Mouse (Mus musculus): ENCODE measurements around the gene Cdipt.

Gene Cdipt

DNA sequence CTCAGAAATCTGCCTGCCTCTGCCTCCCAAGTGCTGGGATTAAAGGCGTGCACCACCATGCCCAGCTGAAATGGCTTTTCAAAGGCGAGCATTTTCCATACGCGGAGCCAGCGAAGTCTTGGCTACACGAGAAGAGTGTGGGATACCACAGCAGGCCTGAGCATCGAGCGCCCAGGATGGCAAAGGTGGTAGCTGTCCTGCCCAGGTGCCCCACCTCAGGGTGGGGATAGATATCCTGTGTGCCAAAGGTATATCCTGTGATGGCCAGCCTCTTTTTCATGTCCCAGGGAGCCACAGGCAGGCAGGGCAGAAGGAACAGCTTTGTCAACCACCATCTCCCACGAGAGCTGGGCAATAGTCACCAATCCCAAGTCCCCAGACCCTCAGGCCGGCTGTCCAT, 37.1 kb downstream of the Cdipt start:
- DNase-seq (ENCODE audit: low spot score): no peak

DNA sequence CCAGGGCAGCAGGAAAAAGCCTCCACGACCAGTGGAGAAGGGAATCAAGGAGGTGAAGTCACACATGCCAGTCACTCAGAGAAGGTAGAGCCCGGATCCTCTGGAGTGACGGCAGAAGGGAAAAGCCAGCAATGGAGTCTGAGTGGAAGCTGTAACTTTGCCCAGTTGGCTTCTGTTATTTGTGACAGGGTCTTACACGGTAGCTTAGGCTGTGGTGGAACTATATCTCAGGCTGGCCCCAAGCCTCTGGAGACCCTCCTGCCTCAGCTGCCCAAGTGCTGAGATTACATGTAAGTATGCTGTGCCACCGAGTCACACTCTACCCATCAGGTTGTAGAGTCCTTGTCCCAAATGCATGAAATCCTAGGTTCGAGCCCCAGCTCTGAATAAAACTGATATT, 37.7 kb downstream of the Cdipt start:
- DNase-seq (ENCODE audit: low spot score): no peak

DNA sequence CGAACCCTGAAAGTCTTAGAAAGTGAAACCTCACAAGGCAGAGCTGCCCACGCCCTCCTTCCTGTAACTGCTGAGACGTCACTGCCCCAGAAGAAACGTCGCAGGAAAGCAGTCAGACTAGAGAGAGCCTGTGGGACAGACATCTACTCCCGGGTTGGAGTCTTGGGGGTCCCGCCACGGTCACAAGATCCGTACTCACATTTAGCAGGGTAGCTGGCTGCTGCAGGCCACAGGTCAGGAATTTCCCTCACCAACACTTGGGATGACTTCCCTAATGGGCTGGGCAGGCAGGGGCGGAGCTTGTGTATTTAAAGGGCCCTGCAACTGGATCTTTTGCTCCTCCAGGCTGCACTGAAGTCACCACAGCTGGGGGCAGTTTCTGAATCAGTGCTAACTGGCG, 38.6 kb downstream of the Cdipt start, which contains the start of gene Mvp:
Gene Mvp, minus strand, starts transcription at position 302 of the 400 bp plus-strand sequence.
- DNase-seq (ENCODE audit: low spot score): no peak

DNA sequence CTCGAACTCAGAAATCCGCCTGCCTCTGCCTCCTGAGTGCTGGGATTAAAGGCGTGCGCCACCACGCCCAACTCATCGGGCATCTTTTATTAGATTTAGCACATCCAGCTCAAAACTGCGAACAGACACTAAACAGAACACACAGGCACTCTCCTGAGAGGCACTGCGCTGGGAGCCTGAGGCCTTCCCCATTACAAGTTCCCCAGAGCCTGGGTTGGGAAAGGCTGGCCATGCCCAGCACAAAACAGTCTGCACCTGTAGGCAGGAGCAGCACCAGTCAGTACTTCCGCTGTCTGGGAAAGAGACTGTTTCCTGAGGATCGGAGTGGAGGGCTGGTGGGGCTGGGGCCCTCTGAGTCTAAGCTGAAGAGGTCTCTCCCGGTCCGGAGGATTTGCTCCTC, 39.3 kb downstream of the Cdipt start:
- DNase-seq (ENCODE audit: low spot score): no peak

DNA sequence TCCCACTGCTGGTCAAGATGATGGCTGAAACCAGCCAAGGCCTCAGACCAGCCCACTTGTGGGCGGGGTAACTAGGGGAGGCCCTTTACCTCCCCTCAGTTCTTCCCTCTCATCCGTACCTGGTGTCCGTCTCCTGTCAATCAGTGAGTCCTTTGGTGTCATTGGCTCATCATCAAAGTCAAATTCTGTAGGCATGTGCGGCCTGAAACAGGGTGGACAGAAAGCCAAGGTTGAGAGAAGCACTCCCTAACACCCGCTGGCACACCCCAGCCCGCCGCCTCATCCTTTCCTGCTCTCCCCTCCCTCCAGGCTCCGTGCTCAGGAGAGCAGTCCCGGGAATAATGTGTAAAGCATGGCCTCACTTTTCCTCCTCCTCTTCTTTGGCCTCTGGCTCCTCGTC, 40.4 kb downstream of the Cdipt start:
- DNase-seq (ENCODE audit: low spot score): no peak

DNA sequence TGATC, 40.6 kb downstream of the Cdipt start, which contains the start of gene Pagr1b:
Gene Pagr1b, minus strand, starts transcription at position 4 of the 5 bp plus-strand sequence.
- DNase-seq (ENCODE audit: low spot score): no peak

DNA sequence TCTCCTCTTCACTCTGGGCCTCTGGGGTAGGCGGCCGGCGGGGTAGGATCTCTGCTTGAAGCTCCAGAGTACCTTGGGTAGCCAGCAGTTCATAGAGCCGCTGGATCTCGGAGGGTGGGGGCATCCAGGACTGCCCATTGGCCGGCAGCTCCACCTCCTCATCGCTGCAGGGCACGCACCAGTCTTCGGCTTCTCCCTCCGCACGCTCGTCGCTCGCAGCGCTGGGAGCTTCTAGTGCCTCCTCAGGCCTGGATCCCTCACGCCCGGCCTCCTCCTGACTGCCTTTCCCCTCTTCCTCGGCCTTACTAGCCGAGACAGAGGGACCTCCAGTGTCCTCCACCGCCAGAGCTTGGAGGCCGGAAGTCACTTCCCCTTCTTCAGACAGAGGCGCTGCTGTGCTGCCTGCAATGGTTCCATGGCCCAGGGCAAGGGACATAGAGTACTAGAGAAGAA, 40.8 kb downstream of the Cdipt start:
- DNase-seq (ENCODE audit: low spot score): no peak

DNA sequence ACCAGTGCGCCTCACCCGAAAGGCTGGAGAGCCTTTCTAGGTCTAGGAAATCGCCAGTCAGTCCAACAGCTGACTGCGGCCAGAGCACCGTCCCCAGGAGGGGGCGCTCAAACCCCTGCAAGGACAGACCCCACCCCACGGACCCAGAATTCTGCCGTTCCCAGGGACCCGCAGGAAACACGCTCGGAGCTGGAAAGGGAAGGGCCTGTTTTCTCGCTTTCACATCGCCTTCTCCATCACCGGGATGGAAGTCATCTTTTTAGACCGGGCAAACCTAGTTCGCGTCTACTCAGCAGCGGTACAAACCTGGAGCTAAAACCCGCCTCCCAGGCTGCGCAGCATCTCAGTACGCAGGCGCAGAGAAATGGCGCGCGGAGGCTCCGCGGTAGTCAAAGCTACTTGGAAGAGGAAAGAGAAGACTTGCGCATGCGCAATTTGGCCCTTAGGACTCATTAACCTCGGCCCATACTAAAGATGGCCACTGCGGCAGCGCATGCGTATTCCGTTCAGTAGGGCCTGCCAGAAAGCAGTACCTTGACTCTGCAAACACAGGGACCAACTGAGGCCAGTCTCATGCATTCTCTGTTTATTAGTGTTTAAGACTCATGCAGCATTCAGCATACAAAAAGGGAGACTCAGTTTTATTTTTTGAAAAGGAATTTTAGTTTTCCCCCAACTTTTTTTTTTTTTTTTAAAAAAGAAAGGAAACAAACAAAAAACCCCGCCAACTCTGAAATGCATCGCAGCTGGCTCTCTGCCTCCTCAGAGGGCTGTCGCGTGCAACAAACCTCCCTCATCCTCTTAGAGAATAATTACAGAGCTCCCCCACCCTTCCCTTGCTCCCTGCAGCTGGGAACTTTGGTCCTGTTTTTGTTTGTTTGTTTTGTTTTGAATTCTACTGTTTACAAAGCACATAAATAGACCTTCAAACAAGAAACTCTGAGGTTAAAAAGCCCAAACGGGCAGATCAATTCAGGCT, 41.5 kb downstream of the Cdipt start, which contains the start of gene Pagr1a:
Gene Pagr1a, minus strand, starts transcription at position 382 of the 979 bp plus-strand sequence.
- DNase-seq (ENCODE audit: low spot score): peak; percentile 89

DNA sequence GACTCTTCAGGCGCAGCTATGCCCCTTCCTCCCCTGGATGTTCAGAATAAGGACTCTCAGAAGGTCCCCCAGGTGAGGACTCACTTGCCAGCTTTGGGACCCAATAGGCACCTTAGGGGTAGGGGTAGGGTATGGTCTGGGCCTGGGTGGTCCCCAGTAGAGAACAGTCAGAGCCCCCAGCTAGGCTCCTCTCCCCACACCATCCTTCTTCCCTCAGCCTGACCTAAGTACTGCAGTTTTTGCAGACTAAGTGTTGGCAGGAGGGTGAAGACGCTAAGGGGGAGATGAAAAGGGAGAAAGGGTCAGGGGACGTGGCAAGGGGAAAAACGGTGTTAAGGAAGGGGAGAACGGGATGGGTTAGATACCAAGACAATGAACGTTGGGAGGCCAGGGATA, 42.2 kb downstream of the Cdipt start:
- no peak for DNase-seq (ENCODE audit: low spot score)

DNA sequence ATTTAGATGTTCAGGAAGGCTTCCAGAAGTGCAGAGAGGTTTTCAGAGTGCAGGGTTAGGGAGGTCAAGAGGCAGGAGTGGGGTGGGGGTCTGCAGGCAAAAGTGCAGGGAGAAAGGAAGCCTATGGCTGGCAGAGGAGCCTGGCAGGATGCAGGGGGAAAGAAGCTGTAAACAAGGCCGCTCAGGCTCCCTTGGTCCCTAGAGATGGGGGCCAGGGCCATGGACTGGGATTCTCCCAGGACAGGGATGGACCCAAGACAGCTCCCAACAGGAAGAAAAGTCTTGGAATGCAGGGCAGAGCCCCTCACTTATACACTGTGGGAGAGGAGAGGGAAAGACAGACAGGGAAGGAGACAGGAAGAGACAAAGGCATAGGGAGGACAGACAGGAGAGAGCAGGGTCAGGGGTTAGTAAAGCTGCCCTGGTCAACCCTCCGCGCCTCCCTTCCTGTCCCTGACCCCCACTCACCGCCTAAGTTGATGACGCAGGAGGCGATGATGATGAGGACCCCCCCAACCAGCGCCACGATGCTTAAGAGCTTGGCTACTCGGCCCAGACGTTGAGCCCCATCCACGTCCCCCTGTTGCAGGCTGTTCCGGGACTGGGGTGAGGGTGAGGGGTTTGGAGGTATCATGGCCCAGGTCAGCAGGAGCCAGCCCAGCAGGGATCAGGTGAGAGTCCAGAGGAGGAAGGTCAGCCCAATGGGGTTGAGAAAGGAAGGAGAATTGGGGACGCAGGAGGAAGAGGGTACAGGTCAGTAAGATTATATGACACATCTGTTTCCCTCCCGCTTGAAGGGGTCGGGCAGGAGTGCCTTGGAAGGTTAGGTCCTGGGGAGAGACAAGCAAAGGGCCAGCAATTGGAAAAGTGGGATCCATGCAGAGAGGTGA, 42.9 kb downstream of the Cdipt start:
- DNase-seq (ENCODE audit: low spot score): no peak

DNA sequence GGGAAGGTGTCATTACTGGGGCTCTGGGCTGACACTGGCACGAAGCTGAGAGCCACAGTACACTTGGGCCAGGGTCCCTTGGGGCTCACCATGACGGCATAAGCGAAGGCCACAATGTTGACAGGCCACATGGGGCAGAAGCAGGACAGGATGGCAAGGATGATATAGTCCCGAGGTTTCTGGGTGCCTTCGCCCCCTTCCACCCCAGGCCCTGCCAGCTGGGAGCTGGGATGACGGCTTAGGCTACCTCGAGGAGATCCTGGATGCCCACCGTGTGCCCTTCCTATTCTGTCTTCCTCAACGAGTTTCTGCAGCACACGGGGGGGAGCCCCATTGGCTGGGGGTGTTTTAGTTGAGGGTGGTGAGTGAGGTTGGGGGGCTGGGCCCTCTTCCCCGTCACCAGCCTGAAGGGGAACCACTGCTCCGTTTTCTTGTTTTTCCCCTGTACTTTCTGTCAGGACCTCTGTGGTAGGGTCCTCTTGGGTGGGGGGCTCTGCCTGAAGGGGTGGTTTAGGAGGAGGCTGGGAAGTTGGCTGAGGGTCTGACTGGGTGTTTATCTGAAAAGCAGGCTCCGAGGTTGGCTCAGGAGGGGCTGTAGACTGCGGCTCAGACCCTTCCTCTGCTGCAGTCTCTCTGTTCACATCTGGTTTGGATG, 43.7 kb downstream of the Cdipt start:
- DNase-seq (ENCODE audit: low spot score): no peak

DNA sequence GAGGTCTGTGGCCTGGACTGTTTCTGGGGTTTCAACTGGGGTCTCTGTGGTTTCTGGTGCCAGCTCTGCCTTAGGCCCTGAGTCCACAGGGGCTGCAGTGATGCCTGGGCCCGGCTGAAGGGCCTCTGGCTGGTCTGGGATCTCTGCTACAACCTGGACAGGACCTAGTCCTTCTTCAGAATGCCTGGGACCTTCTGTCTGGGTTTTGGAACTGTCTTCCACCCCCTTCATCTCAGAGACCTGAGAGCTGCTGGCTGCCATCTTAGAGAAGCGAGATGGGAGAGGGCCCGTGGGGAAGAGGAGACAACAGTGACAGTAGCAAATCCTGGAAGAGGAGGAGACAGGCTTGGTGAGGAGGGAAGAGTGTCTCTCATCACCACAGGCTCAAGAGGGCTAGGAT, 44.3 kb downstream of the Cdipt start:
- DNase-seq (ENCODE audit: low spot score): no peak

DNA sequence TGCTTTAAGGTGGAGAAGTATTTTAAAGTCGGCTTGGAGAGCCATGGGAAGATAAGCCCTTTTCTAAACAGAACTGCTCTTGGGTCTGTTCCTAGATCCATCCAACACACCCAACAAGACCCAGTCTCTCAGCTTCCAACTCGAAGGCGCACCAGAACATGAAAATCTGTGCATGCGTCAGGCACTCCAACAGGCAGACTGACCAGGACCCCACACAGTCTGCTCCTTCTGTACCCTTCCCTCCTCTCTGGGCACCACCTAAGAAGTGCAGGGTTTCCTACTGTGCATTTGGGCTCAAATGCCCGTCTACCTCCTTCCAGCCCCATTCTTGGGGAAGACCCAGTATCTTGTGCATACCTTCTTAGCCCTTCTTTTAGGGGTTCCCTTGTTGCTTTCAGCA, 44.8 kb downstream of the Cdipt start:
- no peak for DNase-seq (ENCODE audit: low spot score)

DNA sequence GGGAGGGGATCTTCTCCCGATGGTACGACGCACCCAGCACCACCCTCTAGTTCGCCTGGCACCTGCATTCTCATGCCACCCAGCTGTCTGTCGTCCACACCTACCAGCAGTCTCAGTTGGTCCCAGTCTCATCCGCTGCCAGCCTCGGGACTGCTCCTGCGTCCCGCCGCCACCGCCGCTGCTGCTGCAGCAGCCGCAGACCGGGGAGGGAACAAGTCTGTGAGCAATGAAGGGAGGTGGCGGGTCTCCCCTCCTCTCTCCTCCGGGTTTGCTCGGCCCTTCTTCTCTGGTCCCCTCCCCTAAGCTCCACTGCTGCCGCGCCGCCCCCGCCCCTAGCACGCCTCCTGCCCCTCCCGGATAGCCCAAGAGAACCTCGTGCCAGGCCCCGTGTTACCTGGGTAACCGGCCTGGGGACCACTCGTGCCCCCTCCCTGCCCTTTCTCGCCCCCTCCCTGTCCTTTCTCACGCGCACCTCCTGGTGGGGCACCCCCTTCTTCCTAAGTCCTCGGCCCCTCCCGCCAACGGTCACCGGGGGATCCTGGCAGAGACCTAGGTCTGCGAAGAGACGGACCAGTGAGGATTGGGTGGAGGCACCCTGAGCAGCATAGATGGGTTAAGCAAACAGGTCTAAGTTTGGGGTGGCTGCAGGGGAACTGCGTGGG, 45.3 kb downstream of the Cdipt start, which contains the start of the genes Gm42742 and Prrt2:
Gene Gm42742, minus strand, starts transcription at position 197 of the 662 bp plus-strand sequence.
Gene Prrt2, minus strand, starts transcription at position 311 of the 662 bp plus-strand sequence.
- no peak for DNase-seq (ENCODE audit: low spot score)

DNA sequence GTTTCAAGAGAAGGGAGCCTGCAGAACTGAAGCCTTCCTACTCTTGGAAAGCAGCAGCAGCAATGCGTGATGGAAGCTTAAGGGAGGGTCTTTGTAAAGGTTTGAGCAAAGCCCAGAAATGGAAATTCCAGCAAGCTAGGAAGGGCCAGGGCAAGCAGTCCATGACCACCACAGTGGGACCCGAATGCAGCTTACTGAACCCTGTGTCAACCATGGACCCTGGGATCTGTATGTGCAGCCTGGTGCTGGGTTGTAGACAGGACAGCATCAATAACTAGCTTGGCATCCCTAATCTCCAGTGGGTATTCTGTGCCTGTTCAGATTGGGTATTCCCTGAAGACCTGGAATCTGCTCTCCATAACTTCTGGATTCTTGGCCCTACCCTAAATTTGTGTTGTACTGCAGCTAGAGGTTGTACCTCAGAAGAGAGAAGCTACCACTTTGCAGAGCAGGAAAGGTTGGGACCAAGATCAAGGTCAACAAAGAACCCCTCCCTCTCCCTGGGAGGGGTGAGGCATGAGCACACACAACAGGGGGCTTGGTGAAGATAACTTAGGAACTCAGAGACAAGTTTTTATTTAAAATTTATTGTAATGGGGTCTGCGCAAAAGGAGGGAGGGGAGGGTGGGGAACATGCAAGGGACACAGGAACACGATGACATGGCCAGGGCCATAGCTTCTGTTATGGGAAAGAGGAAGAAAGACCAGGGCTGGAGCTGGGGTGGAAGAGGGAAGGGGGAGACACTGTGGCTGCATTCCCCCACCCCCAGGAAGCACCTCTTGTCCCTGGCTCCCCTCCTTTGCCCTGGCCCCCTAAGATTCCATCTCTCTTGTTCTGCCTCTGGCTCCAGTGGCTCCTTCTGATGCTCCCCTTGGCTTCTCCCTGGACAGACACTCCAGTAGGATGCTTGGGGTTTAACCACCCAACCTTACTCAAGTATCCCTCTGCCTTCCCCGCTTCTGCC, 46.1 kb downstream of the Cdipt start:
- no peak for DNase-seq (ENCODE audit: low spot score)

DNA sequence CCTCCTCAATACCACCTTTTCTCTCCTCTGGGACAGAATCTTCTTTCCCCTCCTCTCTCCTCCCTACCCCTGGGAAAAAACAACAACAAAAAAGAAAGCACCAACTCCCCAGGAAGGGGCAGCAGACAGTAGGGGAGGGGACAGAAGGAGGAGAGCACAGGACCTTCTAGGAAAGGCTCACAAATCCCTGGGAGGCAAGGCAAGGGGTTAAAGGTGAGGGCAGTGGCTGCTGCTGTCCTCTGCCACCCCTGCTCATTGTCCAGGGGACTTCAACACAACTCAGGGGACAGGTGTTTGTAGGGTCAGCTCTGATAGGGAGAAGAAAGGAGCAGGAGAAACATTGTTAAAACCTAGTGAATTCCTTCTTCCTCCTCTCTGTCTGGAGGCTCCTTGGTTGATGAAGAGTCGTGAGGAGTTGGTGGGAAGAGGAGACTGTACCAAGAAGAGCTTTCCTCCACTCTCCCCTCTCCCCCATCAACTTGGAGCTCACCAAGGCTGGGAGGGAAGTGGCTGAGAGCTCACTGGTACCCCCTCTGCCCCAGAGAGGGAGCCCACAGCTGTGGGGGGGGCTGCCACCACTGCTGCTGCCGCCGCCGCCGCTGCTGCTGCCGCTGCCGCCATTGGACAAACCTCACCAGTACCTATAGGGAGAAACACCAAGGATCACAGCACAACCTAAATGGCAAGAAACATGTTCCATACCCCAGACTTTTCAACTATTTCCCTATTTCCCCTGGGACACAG, 47.0 kb downstream of the Cdipt start:
- no peak for DNase-seq (ENCODE audit: low spot score)

DNA sequence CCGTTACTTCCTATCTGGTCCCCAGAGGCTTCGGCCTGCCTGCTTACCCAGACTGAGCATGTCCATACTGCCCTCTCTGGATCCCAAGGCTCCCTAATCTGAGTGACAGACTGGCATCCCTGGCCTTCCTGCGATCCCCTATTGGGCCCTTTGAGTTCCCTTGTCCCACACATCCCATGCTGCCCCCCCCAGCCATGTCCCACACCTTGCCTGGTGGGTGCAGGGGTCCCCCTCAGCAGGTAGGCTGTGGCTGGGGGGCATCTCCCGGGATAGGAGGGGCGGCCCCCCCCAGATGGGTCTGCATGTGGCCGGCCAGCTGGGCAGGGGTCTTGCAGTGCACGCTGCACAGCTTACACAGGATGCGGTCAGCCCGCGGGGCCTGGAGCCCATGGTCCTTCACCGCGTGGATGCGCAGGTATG, 47.6 kb downstream of the Cdipt start:
- DNase-seq (ENCODE audit: low spot score): no peak

DNA sequence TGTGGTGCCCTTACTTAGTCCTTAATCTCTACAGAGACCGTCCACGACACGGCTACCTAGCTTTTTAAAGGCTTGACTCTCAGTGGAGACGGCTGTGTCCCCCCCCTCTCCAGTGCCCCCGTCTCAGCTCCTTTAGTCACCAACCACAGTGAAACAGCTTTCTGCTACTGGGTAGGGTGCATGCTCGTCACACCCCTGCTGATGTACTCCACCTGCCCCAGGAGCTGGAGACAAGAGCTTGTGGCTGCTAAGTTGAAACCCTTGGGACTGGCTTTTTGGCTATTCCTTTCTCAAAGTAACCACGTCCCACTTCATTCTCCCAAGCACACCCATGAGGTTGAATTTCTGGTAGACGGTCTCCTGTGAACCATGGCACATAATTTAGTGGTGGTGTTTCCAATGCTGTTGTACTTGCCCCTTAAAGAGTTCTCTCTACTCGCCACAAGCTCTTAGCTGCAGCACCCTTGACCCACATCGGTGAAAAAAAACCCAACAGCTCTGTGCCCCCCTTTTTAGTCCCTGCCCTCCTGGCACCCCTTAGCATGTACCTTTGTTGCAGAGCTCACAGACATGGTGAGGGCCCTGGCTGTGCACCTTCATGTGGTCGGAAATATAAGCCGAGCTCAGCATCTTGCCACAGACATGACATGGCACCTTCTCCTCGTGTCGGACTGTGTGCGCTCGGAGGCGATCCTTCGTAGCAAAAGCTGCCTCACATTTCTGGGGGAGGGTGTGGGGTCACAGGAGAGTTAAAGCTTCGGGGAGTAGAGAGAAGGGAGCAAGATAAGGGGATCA, 48.4 kb downstream of the Cdipt start:
- DNase-seq (ENCODE audit: low spot score): no peak

Measured in urinary bladder, postnatal 10 days (tissue).